Mouse (Mus musculus) 3134 (cell line): ENCODE measurements around the gene Grpel1.

Experiments used
- DNase-seq: peaks from one replicate; pipeline ENCODE4 v3.0.0-alpha.2; 2011; ENCODE audit warnings: low spot score; ENCODE audit not compliant: insufficient read length; ENCODE audit errors: extremely low read depth

Gene Grpel1

DNA sequence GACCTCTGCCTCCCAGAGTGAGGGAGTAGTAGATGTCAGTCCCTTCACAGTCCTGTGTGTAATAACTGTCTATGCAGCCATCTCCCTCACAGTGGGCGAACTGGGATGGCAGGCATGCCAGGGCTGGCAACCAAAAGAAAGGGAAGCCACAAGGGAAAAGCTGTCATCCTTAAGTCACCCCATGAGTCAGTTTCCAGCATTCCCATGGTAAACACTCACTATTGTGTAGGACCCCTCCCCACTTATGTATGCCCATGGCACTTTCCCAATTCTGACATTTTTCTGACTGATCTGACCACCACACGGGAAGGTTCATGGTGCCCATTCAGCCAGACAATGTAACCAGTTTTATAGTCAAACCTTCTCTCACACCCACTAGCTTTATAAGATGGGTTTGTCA is 4.1 kb upstream of the Grpel1 start:
- peak; percentile 51 for DNase-seq

DNA sequence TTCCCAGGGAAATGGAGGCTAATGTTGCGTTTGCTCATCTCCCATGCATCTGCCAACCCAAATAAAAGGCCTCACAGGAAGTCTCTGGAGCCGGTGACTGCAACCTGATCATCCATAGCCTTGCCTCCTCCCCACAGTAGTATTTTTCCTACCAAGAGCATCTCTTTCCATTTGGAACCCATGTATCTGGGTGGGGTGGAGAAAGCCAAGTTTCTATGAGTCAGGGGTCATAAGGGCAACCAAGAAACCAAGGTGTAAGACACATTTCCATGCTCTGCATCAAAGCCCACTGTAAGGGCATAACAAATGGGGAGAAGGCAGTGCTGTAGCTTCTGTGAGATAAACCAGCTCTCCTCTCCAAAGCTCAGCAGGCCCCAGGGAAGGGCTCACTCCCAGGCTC is 3.6 kb upstream of the Grpel1 start:
- peak; percentile 66 for DNase-seq

DNA sequence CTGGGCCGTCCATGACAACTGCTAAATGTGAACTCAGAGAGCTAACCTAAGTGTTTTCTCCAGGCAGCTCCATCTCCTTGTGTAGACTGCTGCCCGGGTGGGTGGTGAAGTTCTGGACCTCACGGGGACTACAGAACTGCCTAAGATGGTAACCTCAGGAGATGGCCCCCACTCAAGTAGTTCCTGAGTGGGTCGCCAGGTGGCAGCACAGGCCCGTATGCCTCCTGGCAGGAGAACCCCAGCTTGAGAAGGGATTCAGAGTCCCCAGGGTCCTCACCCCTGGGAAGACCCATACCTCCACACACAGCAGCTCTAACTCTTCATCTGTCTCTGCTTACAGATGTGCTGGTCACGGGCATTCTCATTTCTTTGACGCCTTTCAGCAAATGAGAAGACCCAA is 2.0 kb upstream of the Grpel1 start:
- peak; percentile 59 for DNase-seq

DNA sequence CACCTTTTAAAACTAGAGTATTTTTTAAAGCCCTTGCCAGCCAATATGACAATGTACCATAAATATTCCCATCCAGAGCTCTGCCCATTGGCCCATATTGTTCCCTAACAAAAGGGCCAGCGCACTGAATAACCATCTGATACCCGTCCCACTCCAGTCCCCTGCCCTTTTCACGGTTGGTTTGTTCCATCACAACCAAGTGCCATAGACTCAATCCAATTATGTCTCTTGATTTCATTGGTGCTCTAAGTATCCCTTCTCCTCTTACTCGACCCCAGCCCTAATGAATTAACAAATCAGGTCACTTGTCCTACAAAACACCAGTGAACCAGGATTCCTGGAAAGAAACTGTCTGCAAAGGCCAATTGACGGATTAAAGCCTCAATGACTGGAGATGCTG is 1.4 kb upstream of the Grpel1 start:
- no peak for DNase-seq

DNA sequence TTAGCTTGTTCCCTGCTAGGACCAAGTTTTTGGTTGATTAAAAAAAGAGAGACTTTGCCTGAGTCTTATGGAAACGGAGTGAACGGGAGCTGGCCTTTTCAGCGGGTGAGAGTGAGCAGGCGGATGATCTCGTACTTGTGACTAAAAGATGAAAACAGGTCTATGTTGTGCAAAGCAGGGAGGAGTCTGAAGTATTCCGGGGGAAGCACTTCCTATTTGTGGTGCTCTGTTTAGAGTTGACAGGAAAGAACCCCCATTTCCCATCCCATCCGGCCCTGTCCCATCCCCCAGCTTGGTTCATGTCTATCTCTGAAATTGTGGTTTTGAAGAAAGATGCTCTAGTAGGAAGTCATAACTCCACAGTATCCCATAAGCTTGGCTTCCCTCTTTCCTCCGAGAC is 1.1 kb downstream of the Grpel1 start:
- no peak for DNase-seq

DNA sequence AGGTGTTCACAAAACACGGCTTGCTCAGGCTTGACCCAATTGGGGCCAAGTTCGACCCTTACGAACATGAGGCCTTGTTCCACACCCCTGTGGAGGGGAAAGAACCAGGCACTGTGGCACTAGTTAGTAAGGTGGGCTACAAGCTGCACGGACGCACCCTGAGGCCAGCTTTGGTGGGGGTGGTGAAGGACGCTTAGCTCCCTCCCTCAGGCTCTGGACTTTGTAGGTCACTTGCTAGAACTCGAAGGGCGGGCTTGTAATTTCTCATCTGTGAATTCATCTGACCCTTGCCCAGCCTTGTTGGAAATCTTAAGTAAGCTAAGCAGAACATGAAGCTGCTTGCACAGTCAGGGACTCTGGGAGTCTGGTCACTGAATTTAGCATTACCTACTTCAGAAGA is 6.4 kb downstream of the Grpel1 start:
- DNase-seq, result no peak

DNA sequence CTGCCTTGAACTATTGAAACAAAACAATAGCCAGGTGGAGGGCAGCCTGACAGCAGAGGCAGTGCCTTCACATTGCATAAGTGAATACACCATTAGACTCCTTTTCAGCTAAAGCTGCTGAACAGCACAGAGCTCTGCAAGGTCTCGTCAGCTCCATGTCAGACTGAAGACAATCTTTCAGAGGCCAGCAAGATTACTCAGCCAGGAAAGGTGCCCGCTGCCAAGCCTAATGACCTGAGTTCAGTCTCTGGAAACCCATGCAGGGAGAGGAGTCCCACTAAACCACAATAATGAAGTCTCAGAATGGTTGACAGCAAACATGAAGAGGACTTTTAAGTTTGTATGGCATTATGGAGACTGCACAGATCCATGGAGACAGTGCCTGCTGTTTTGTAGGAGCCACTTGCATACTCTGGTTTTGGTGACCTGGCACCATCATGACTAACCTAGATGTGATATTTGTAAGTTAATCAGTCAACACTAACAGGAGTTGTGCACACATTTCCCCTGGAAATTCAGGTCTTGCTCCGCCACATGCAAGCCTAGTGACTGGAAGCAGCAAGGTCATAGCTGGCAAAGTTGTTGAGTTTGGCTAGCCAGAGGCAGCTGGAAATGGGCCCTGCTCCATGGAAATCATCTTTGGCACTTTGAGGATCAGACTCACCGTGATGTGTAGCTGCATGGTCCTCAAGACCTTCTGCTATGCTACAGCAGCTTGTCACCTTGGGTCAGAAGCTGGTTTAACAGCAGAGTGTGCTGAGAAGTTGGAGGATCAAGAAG is 8.3 kb downstream of the Grpel1 start:
- no peak for DNase-seq

DNA sequence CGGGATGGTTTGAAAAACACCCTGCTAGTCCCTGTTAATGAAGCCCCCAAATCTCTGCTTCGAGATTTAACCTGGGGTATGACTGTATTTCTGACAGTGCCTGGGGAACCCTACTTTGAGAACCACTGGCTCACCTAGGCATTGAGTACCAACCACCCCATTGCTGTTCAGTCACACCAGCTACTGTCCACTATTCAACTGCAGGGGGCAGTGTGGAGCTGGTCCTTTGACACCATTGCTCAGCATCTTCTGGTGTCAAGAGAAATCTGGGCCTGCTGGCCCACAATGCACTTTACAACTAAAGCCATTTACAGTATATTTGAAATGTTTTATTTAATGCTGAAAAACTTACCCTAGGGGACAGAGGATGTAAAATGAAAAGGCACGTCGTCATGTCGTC is 9.5 kb downstream of the Grpel1 start:
- DNase-seq, result no peak

DNA sequence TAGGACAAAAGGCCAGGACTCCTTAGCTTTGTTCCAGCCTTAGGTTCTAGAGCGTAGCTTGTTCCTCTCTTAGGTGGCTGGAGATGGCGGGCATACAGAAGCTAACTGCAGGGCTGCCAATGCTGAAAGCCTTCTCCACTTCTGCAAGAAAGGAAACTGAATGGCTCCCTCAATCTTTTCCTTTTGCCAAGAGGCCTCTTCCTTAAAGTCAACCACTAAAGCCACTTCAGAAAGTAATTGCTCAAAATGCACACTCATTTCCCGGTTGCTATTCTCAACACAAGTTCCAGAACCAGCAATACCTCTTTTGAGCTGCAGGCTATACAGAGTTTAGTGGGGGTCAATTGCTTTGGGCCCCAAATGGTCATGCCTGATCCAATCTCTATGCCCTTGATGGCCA is 12.7 kb downstream of the Grpel1 start:
- DNase-seq, result no peak

DNA sequence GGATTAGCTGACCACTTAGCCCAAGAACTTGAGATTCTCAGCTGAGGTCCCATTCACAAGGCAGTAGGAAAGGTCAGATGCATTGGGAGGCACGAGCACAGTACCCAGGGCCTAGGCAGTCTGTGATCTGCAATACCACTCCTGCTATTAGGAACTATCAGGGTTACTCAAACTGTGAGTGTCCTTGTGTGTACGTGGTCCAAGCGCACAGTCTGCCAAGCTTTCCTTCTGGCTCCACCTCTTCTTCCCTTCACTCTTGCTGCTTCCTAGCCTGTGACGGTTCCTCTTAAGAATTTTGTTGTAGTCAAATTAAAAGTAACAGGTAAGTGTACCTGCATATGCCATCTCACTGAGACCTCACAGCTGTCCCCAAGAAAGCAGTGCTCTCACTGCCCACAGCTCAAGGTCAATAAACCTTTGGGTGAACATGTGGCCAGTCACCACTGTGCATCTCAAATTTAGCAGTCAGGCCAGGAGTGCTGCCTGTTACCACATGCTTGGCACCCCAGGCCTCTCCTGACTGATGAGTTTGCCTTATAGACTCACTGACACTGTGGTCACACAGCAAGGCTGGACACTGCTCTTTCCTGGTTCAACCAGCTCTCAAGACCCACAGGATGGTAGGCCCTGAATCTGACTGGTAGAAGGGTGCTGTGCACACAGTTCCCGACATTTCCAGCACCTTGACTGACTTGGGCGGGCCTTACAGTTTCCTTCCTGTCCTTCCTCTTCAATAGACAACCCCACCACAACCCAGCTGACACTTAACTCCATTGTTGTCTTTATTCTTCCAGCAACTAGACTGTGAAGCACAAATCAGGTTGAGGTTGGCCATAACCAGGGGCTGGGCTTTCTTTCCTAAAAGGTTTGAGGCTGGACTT is 14.0 kb downstream of the Grpel1 start:
- no peak for DNase-seq

DNA sequence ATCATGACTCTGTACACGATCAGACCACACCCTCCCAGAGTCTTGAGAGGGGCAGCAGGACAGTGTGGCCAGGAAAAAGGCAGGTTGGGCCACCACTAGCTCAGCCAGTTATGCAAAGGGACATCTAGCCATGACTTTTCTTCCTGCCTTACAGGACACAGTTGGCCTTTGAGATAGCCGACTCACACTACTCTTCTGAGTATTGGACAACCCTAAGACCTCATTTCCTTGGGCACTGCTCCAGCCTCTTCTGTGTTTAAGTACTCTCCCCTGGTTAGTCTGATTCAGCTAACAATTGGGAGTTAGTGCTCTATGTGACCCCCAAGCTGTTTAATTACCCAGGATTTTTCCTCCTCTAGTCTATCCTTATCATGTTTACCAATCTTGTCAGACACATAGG is 14.9 kb downstream of the Grpel1 start:
- DNase-seq, result no peak

DNA sequence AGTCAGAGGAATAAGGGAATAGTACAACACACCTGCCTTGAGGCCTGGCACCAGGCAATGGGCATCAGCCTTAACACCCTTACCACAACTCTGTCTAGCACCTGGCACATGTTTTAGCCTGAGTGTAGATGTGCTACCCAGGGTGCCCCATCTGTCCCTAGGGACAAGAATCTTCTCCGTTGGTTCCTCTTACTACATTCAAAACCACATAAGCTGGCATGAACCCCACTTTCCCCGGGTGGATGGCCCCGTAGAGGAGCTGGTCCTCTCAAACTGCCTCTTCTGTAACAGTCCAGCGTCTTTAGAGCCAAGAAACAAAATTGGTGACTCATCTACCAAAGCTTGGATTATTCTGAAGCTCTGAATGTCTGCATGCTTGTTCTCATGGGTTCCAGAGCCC is 15.6 kb downstream of the Grpel1 start:
- peak; percentile 64 for DNase-seq

DNA sequence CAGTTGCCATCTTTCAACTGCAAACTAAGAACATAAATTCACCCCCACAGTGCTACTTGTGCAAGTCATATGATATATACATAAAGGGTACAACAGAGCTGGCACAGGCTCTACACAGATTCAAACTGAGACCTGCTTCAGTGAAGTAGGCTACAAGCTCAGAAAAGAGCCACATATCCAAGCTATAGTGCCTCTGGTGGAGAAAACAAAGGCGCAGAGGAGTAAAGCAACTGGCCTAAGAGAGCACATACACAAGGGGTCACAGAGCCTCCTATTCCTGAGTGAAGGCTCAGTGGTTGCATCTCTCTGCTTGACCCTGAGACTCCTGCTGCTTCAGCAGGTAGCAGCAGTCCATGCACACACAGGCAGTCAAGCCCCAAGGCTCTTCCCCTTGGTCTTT is 16.3 kb downstream of the Grpel1 start:
- DNase-seq, result no peak

DNA sequence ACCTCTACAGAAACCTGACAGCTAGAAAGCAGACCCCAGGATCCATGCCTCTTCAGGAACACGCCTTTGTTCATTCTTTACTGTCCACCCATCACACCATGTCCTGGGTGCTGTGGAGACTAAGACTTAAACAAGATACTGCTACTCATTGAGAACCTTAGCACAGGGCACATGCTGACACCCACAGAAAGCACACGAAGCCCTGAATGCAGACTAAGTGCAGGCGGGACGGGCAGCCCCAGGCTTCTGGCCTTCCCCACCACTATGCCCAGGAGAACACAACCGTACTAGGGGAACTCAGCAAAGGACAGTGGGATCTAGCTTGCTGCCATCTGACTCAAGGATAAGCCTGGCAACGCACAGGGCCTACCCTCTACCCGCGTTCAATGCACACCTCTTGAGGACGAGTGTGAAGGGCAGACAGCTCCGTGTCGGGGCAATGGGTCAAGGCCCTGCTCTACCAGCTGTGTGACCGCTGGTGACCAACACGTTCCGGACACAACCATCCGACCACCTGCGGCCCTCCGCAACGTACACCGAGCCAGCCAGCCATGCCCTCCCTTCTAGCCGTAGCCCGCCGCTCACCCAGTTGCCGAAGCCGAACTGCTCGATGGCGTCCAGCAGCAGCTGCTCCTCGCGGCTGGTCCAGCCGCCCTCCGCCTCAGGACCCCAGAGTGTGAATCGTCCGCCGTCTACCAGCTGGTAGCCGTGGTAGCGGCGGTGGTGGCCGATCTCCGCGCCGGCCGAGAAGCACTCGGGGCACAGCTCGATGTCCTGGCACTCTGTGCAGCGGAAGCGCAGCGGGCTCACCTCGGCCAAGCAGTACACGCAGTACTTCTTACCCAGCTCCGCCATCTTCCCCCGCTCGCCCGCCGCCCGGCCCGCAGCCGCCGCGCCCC is 18.7 kb downstream of the Grpel1 start:
- peak; percentile 72 for DNase-seq

DNA sequence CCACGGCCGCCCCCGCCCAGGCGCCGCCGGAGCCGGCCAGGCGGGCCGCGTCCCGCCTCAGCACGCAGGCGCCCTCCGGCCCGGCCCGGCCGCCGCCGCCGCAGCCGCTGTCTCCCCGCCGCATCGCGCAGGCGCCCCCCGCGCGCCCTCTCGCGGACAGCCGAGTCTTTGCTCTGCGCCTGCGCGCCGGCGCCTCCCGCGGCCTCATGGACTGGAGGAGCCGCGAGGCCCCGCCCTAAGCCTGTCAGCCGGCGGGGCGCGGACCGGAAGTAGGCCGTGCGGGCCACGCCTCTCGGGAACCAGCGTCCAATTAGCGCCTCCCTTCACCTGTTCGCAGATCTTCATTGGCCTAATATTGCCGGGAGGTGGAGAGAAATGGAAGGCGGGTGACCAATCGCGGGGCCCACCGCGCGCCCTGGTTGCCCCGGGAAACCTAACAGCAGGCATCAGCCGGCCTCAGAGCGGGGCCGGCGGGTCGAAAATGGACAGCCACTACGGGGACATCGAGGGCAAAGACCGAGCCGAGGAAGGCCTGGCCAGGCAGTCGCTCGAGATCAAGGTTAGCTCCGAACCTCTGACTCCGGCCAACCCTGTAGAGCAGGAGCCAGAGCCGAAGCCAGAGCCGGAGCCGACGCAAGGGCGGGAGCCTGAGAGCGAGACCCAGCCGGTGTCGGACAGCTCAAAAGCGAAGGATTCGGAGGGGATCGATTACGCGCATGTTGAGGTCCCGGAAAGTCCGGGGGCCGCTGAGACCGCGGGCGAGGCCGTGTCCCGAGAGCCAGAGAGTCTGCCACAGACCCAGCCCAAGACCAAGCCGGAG is 19.6 kb downstream of the Grpel1 start, which contains the start of the genes Tada2b and Ccdc96:
Gene Tada2b, minus strand, starts transcription at position 115 of the 820 bp plus-strand sequence.
Gene Ccdc96, plus strand, starts transcription at position 418 of the 820 bp plus-strand sequence.
- peak; percentile 99 for DNase-seq

DNA sequence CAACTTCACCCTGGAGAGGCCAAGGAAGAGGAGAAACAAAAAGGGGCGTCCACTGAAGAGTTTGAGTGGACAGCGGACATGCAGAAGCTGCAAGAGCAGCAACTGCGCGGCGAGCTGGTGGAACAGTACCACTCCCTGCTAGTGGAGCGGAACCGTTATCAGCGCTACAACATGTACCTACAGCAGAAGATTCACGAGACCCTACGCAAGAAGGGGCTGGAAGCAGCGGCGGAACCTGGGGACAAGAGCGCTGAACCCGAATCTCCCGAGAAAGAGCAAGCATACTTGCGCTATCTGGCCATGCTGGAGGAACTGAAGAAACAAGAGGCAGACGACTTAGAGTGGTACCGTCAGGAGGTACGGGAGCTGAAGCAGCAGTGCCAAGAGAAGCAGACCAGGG is 20.5 kb downstream of the Grpel1 start:
- DNase-seq, result no peak

DNA sequence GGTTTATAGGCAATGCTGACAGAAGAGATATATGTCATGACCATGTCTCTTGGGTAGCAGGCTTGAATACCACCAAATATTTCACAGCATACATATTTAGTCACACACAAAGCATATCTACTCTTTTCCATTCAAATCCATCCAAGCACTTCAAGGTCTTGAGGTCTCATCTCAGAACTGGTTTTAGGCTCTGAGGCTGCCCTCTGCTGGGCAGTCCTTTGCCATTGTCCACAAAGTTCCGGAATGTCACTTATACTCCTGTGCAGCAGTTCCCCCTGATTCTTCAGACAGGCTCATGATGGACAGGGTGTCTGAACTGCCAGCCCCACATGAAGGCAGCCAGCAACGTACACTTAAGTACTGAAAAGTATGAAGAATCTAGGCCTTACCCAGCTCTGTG is 24.4 kb downstream of the Grpel1 start:
- DNase-seq, result no peak

DNA sequence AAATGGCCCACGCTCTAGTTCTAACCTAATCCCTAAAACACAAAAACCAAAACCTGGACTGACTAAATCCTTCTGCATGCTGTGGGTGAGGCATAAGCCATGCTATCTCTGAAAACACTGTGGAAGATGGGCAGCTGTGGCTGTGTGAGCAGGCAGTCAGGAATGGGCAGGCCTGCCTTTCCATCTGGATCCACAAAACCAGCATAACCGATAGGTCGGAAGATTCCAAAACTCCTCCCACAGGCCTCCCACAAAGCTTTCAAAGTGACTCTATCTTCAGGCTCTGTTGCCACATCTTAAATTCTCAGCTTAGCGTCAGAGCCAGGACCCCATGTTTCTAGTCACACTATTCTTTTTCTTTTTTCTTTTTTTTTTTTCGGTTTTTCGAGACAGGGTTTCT is 29.1 kb downstream of the Grpel1 start:
- DNase-seq, result no peak

DNA sequence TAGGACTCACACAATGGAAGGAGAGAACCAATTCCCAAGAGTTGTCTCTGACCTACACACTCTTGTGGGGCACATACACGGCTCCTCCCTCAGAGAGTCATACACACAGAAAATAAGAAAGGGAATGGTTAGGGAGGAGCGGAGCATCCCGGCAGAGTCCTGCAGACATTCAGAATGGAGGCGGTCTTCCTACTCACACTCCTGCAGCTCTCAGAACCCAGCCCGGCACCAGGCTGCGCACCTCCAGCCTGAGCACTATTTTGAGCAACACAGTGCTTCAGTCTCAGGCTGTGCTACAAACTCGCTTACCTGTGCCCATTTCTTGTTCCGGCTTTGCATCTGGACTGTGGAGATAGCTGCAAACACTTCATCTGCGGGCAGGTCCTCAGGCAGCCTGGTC is 29.9 kb downstream of the Grpel1 start:
- no peak for DNase-seq

DNA sequence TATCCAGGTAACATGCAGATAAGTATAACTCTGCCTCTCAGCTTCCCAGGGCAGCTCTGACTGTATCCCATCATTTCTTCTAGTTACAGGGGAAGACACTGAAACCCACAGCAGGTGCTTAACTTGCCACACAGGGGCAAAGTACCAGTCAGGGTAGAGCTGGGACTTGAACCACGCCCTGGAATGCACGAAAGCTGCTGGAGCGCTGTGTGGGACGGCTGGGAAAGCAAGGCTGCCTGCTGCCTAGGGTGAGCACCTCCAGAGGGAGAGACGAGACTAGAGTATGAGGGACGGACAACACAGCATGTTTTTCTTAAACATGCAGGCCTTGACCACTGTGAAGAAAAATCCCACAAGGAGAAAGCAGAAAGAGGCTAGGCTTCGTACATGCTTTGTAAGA is 40.4 kb downstream of the Grpel1 start:
- DNase-seq, result no peak
